Mouse (Mus musculus) right cerebral cortex, adult 2 months (tissue): ENCODE results near the gene Osbp.
A peak's percentile ranks its signal among the peaks of the same experiment; 100 is the strongest.

Source experiments
- DNase-seq, 2 experiments: peaks; one replicate each; pipeline ENCODE4 v3.0.0; 2021 to 2022; ENCODE audit warnings: low spot score in 2 of 2

Gene Osbp

DNA sequence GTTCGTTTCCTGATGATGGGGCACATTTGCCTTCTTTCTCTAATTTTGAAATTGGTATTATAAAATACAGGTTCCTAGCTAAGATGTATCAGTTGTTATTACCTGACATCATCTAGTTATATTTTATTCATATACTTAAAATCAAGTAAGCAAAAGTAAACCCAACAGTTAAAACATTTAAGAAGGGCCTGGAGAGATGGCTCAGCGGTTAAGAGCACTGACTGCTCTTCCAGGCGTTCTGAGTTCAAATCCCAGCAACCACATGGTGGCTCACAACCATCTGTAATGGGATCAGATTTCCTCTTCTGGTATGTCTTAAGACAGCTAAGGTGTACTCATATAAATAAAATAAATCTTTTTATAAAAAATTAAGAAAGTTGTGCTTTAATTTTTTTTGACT lies 22.1 kb downstream of the Osbp start:
- no peak for DNase-seq

DNA sequence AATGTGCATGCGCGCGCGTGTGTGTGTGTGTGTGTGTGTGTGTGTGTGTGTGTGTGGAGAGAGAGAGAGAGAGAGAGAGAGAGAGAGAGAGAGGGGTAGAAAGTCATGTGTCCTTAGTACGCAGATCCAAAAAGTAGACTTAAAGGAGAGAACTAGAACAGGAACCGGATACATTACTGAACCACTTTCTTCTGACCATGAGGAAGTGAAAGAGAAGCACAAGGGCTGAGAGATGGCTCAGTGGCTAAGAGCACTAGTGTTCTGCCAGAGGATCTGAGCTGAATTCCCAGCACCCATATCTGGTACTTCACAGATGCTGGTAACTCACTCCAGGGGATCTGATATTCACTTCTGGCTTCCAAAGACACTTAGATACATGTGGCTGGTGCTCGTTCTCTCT lies 23.6 kb downstream of the Osbp start:
- no peak for DNase-seq

DNA sequence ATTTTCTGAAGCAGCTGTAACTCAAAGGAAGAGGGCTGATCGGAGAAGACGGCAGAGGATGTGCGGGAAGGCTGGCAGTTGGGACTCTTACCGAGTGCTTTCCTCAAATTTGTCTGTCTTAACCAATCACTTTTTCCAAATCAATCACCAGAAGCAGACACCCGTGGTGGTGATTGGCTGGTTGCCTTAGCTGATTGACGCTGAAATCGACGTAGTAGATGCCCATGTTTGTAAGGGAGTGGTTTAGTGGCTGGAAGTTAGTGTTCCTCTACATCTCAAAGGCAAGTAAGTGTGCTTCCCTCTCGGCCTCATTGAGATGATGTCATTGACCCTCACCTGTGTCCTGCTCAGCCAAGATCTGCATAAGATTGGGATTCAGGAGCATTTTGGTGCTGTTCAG lies 26.3 kb downstream of the Osbp start:
- no peak for DNase-seq

DNA sequence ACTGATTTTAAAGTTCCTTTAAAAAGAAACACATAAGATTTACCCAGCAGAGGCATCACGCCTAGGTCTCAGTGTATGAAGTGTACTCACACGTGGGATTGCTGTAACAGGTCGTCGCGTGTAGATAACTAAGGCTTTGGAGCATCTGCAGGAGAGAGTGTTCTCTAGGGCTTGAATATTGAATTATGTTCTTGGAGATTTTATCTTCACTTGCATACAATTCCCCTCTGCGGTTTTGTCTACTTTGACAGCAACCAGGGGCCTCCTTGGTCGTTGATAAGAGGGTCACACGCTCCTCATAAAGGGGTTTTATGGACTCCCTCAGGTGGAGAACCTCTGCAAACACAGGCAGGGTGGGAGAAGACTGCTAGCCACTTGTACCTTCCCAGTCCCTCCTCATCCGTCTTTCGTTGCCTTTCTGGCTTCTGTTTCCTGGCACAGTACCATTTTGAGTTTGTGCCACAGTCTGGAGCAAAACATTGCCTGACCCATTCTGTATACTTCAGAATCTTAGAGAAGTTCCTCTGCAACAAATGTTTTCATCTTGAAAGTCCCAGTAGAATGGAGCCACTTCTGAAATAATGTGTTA lies 26.8 kb downstream of the Osbp start:
- DNase-seq: no peak

DNA sequence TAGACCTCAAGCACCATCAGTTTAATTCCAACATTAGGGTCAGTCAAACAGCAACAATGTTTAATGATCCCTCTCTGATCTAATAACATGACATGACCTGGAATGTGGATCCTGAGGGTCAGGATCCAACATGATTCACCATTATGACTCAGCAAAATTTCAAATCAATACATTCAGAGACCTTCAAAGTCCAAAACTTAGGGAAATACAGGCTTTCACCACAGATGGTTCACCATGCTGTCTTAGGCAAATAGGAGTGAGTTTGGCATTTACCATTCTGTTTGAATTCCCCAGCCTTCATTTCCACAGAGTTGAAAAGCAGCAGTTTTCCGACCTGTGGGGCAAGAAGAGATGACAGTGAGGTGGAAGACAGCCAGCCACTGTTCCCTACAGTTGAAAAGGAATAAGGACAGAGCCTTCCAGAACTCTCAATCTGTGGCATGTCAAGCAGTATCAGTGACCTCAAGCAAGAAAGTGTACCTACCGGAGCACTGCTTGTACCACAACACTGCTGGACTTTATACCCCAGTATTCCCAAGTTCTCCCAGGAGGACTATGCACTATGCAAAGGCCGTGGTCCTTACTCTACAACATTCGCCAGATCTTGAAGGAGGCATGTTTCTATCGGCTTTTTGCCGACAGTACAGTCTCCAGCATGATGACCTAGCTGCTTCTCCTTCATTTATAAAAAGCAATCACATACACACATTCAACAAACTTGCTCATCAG lies 29.1 kb downstream of the Osbp start:
- DNase-seq: no peak

DNA sequence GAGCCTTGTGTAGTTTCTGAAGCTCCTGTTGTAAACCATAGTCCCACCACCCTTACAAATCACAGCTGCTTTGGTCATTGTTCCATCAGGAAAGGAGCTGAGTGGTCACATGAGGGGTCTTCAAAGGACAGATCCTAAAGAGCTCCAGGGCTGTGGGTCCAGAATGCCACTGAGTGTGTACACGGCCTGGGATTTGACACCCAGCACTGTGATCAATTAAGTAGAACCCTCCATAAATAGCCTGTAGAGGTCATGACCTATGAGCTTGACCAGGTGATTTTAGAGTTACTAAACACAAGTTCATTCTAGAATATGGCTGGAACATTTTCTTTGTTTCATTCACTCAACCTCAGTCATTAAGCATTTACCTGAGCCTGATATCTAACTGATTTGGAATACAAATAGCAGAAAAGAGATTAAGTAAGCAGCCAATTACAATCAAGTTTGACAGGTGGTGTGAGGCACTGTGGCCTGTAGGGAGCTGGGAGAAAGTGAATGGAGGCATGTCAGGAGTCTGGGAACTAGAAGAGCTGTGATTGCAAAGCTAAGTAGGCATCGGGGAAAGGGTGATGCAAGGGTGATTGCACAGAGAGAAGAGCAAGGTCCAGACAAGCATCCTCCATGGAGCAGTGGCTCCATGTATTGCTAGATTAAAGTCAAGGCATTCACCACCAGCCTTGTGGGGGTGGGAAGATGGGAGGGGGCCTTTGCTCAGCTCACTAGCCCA lies 30.1 kb downstream of the Osbp start:
- DNase-seq: no peak

DNA sequence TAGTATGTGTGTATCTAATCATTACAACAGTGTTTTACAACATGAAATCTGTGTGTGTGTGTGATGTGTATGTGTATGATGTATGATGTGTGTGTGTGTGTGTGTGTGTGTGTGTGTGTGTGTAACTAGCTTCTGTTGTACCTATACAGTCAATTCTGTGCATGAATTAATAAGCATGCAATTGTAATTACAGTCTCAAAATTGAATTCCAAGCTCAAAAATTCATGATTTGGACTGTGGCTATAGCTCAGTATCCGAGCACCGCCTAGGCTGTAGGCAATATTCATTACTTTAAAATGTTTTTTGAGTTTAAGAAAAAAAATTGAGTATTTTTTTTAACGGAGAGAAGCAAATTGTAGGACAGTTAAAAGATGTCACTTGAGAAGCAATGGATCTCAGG lies 35.9 kb downstream of the Osbp start:
- DNase-seq: no peak

DNA sequence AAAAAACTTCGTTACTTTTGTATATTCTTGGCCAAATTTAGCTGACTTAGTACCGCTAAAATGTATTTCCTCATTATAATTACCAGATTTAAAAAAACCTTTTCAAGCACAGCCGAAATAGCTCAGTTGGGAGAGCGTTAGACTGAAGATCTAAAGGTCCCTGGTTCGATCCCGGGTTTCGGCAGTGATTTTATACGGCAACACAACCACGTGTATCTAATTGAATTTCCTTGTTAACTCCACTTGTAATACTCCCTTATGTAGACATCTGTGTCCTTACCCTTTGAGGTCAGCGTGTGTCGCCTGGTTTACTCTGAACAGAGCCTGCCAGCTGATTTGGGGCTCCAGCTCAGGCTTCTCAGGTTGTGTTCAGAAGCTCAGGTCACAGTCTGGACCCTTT lies 36.4 kb downstream of the Osbp start:
- DNase-seq: peak; percentile 70 to 72

DNA sequence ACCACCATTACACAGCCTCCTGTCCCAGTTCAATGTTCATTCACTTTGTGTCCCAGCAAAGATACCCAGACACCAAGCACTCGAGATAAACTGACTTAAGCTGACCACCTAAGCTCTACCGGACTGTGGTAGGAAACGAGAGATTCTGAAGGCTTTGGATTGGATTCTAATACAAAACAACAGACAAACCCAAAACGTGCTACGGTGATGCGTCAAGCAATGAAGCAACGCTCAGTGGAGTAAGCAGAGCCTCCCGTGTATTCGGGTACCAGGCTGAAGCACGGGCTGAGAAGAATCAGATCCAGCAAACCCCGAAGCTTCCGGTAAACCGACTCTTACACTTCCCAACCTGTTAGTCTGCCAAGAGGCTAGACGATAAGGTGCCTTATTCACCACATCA lies 37.0 kb downstream of the Osbp start:
- DNase-seq: no peak

DNA sequence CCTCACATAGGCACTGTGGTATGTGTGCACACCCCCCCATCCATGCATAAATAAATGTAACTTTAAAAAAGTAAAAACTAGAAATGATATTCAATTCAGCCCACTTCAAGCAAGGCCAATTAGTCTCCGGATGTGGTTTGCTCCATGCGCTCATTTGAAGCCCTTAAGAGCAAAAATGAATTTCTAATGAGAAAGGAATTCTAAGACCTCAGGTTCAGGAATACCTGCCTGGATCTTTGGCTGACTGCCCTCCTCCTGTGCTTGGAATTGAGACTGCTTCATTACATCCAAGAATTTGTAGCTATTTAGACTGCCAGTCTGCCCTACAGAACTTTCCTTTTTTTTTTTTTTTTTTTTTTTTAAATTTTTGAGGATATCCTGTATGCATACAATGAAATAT lies 37.8 kb downstream of the Osbp start:
- DNase-seq: no peak

DNA sequence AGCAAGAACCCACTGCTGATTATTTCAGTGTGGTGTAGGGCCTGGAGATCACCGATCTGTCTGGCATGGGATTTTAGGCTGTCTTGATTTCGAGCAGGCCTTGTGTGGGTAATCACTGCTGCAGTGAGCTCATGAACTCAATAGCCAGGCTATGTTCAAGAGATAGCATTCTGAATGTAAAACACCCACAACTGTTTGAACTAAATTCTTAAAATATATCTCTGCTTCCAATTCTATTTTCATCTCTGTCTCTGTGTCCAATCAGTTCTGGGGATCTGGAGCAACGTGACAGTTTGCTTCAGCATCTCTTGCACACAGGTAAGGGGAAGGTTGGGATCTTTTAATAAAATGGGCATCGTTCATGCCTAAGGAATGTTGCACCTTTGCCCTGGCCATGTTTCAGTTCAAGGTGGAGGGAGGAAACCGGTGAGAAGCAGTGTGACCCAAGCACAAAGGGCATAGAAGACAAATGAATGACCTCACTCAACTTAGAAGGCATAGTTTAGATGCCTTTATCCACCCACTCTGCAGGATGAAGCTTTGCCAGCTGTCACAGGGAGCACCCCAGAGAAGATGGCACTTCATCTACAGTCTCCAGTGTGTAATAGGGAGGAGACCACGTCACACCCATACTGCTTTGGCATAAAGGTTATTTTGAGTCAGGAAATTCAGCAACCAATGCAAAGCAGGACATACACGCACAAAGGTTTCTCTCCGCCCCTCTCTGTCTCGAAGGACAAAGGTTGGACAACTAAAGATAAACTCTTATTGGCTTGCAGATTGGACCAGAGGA lies 38.7 kb downstream of the Osbp start:
- DNase-seq: peak in 1 of 2 experiments; percentile 34

DNA sequence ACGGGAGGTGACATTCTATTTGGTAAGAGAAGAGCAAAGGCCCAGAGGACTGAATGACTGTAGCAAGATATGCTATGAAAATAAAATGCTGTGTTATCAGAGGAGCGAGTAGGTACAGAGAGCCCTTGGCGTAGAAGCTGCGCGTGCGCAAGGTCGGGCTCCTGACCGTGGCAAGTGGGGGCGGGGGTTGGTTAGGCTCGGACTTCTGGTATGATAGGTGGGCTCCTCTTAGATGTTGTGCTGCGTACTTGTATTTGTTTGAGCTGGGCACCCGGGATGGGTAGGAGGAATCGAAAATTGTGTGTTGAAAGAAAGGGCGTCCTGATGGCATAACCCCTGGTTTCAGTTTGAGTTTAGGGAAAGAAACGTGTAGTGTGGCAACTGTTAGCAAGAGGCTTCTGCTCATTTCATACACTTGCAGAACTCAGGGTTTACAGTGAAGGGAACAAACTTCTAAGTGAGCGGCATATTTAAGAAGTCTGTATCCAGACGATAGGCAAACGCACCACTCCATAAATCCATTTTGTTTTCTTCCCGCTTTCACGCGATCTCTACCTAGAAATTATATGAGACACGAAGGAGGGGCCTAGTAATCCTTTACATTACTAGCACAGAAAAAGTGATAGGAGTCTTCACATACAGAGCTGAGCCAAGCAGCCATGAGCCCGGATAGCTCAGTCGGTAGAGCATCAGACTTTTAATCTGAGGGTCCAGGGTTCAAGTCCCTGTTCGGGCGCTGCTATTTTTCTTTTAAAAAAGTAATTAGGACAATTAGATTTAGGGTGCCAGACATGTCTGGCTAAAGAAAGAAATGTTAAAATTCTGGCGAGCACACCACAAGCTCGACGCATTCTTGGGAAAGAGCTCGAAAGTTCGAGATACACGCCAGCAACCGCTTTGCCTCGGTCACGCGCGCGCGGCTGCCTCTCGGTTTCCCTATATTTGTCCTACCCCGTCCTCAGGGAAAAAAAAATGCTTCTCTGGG lies 39.9 kb downstream of the Osbp start:
- DNase-seq: peak; percentile 94 to 95

DNA sequence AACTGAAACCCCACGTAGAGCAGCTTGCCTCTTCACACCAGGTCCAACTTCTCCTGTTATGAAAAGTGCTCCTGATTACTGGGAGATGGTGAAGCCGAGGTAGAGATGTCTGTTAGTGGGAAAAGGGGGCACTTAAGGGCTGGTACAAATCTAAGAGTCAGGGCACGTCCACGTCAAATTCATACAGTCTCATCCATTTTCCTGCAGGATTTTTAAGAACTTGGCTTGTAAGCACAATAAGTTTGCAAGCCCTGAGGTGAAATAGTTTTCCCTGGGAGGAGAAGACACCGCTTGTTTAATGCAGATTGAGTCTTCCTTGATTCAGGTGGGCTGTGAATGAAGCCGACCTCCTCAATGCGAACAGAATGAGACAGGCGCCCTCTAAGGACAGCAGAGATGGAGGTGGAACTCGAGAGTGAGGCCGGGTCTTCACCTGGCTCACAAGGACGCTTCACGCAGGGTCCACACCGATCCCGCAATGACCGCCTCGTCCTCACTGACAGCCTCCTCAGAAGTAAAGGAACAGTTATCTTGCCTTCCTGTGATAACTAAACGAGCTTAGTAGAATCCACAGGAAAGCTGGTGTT lies 40.7 kb downstream of the Osbp start:
- peak in 1 of 2 experiments; percentile 35 for DNase-seq

DNA sequence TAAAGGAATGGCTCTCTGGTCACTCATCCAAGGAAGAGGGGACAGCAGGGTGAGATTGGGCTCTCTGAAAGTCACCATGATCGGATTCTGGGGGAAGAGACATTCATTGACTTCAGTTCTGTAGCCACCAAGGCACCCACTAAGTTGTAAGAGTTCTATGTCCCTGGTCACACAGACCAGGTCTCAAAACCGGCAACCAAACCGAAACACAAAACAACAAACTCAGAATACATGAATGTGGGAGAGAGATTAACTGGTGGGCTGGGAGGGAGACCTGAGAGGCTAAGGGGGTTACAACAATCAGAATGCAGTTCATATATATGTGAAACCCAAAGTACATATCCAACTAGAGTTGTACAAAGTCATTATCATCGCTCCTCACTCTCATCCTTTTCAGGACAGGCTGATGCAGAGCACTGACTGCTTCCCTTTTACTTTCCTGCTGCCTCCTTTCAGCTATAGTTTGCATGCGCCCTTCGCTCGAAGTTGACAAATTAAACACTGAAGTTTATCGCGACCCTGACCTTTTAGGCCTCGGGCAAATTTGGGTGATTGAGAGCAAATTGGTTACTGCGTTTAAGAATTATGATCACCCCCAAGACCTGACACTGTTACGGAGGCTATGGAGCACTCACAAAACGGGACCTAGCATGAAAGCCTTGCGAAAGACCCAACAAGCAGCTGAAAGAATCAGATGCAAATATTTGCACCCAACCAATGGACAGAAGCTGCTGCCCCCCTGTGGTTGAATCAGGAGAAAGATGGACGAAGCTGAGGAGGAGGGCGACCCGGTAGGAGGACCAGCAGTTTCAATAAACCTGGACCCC lies 41.6 kb downstream of the Osbp start:
- DNase-seq: peak in 1 of 2 experiments; percentile 44

DNA sequence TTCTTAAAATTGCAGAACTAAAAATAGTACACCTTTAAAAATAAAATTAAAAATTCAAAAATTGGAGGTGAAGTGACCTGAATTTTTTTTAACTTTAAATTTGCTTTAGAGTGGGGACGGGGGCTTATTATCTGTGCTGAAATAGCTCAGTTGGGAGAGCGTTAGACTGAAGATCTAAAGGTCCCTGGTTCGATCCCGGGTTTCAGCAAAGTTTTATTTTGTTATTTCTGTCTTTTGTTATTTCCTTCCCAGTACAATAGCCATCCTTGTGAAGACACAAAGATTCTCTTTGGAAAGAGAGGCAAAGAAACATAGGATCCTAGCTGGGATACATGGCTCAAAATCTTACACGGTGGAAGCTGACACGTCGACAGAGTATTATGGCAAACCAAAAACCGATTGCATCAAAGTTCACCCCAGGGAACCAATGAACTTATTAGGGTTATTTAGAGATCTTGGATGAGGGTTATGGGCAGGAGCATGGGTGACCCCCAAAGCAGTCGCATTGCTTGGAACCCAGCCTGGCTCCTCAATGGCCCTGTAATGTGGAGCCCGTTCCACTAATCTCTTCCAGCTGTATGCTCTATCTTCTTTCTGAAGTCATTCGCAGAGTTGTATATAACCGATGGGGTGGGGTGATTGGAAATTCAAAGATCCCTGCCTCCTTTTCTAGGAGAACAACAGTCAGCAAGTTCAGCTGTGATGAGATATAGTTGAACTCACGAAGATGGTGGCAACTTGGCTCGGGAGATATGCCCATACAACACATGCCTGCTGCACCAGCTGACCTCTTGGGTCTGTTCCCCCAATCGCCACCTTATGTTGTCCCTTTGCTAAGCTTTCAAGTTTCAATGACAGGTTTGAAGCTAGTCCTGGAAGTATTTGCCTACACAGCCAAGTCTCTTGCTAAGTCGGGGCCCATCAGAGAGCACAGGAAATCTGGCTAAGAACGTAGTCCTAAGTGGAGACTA lies 43.0 kb downstream of the Osbp start:
- DNase-seq: no peak

DNA sequence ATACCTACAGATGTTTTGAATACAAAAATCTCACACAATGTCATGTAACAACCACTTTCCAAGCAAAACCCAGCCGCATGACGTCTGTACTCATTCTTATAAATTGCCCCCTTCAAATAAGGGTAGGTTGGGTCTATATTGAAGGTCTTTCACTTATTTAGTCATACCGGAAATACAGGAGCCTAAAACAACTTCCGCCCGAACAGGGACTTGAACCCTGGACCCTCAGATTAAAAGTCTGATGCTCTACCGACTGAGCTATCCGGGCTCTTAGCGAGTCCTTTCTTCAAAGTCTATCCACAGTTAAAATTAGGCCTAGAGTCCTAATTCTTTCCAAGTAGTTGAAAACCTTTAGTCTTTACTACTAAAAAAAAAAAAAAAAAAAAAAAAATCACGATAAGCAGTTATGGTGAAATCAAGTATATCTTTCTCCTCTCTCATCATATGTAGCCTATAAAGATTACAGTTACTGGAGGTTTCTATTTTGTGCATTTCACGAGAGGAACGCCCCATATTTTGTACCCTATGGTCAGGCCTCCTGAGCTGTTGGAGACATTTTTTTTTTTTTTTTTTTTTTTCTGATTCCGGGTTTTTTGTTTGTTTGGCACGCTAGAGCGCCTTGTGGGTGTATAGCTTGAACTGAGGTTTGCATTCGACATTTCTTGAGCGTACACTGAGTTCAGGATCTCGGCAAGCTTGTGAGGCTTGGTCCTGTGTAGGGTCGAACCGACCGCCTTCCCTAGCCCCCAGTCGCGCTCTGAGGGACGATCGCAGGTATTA lies 44.0 kb downstream of the Osbp start:
- DNase-seq: peak; percentile 85 to 86

DNA sequence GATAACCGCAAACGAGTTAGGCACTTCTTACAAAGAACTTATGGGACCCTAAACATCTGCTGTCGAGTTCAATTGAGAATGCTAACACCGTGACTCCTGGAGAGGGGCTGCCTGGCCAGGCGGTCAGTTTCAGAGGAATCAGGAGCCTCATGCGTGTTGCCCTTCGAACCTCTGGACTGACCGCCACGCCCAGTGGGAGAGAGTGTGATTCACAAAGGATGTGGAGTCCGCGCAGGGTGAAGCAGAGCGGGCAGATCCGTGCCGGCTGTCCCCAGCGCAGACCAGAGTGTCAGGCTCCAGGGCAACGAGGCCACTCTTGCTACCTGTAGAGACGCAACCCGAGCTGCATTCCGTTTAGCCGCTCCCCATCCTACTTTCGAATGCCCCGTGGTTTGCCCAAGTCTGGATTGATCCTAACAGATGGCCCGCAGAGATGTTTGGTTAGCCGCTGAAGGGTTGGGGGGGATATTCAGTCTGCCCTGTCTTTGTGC lies 44.6 kb downstream of the Osbp start:
- peak; percentile 56 to 64 for DNase-seq
